ENCODE assay signal across 25 mouse cellular contexts in the genomic region with DNA sequence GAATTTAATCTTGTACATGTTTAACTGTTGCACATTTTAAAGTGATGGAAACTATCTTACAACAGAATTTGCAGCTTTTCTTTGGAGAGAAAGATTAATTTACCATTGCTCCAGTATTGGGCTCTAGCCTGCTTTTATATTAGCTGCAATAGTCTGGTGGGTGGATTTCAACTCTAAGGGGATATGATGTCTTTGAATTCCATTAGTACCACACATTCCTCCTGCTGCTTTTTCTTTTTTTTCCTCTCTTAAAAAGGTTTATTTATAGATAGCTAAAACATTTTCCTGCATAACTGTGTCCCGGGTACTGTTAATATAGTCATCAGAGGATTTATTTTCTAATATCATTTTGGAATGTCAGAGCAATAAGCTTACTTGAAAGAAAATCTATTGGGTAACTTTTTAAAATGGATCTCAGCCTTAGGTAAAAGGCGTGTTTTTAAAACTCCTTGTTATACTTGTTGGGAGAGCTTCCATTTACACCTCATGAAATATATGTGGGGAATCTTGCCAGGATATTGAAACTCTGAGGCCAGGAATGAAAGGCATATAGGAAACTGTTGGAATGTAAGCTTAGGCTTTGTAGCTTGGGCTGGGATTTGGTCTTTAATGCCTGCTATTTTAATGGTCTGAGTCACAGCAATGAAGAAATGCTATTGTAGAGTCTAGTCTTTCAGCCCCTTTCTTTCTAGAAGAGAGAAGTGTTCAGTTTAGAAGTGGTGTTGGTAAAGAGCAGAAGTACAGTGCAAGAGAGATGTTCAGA.
DNase-seq lines count a peak whose midpoint lies in the region; ATAC-seq and TF ChIP-seq lines count a peak whose summit lies in the region.
"Had no signal": no experiment of that assay in that cellular context is flagged by ENCODE, and none has a peak within 500 bp of the region (broad histone marks: within the 10 kb centered on the region; RNA-seq: fewer than 3 reads in every experiment).

No protein-coding gene starts in this region.

- H3K27me3 ChIP-seq in heart, embryonic 14.5 days (ENCODE audit: control insufficient read depth, insufficient read depth, low read length) = no peaks in the 10 kb centered on the region
- no peaks in the 10 kb centered on the region for H3K27me3 ChIP-seq in midbrain, postnatal 0 days (ENCODE audit: insufficient read depth, low read length)
- no peaks in the 10 kb centered on the region for H3K27me3 ChIP-seq in midbrain, embryonic 10.5 days (ENCODE audit: low read depth, poor library complexity, severe bottlenecking)
- H3K27me3 ChIP-seq in limb, embryonic 14.5 days (ENCODE audit: control insufficient read depth, insufficient read depth, low read length) = no peaks in the 10 kb centered on the region
- H3K27me3 ChIP-seq: forebrain, embryonic 15.5 days; kidney, embryonic 15.5 days; megakaryocyte, embryonic 14.5 days; midbrain, embryonic 13.5 days had no signal

- peaks cover 0 to 16% of the 10 kb centered on the region in 2 experiments; a peak in 2 of 4 replicates for H3K4me1 ChIP-seq in heart, embryonic 14.5 days (ENCODE audit: control insufficient read depth in 2 of 2, insufficient read depth in 2 of 2, low read length in 2 of 2)
- H3K4me1 ChIP-seq in midbrain, postnatal 0 days (ENCODE audit: insufficient read depth, low read length) = no peaks in the 10 kb centered on the region
- no peaks in the 10 kb centered on the region for H3K4me1 ChIP-seq in midbrain, embryonic 10.5 days
- H3K4me1 ChIP-seq in limb, embryonic 14.5 days (ENCODE audit: control insufficient read depth, insufficient read depth, low read length) = peaks cover 11% of the 10 kb centered on the region; the same call in 1 of the 2 replicates
- H3K4me1 ChIP-seq: forebrain, embryonic 10.5 days; forebrain, embryonic 15.5 days; kidney, embryonic 15.5 days; megakaryocyte, embryonic 14.5 days; midbrain, embryonic 13.5 days had no signal

- no peak overlapping the region for H3K4me2 ChIP-seq in heart, embryonic 14.5 days (ENCODE audit: low read length)
- H3K4me2 ChIP-seq in midbrain, postnatal 0 days (ENCODE audit: low read depth, low read length, poor library complexity, severe bottlenecking) = no peak overlapping the region
- no peak overlapping the region for H3K4me2 ChIP-seq in limb, embryonic 14.5 days (replicated peaks; ENCODE audit: low read depth, low read length, severe bottlenecking)
- H3K4me2 ChIP-seq: forebrain, embryonic 15.5 days; hindbrain, embryonic 14.5 days; kidney, embryonic 15.5 days; liver, embryonic 11.5 days; midbrain, embryonic 13.5 days had no signal

- 52% methylated on average over 2 of the region's 2 CpGs for WGBS in heart, embryonic 14.5 days
- 63% methylated on average over 2 of the region's 2 CpGs for WGBS in midbrain, postnatal 0 days
- WGBS in midbrain, embryonic 10.5 days = 93% methylated on average over 2 of the region's 2 CpGs
- WGBS in limb, embryonic 14.5 days = 44% methylated on average over 2 of the region's 2 CpGs

- TF ChIP-seq POLR2A in limb, embryonic 14.5 days (IDR thresholded peaks at IDR 0.05; ENCODE audit: borderline replicate concordance, extremely low read depth, insufficient read depth, insufficient read length) = no peak

- H3K4me3 ChIP-seq in heart, embryonic 14.5 days (ENCODE audit: control insufficient read depth in 1 of 2, insufficient read depth in 1 of 2, low read depth in 1 of 2, low read length in 2 of 2) = no peak overlapping the region
- H3K4me3 ChIP-seq in midbrain, postnatal 0 days (ENCODE audit: low read depth, low read length) = no peak overlapping the region
- no peak overlapping the region for H3K4me3 ChIP-seq in midbrain, embryonic 10.5 days
- no peak overlapping the region for H3K4me3 ChIP-seq in limb, embryonic 14.5 days (replicated peaks; ENCODE audit: low read length)
- H3K4me3 ChIP-seq: forebrain, embryonic 10.5 days; forebrain, embryonic 15.5 days; kidney, embryonic 15.5 days; layer of hippocampus, adult 2 months; left cerebral cortex, adult 2 months; megakaryocyte, embryonic 14.5 days; midbrain, embryonic 13.5 days had no signal

- TF ChIP-seq CTCF in midbrain, postnatal 0 days (IDR thresholded peaks at IDR 0.05) = no peak

- no peak for ATAC-seq in heart, embryonic 14.5 days (ENCODE audit: insufficient number of reproducible peaks, insufficient read depth, low FRiP score, low read depth)
- no peak for ATAC-seq in midbrain, postnatal 0 days (ENCODE audit: low FRiP score)
- ATAC-seq in limb, embryonic 14.5 days (ENCODE audit: low FRiP score, low read depth) = peak; percentile 68
- ATAC-seq: CD4-positive, CD25-positive, alpha-beta regulatory T cell, adult 4 months; forebrain, embryonic 15.5 days; midbrain, embryonic 13.5 days had no signal

- peak overlapping the region; percentile 30 to 79; a peak in 3 of 4 replicates for H3K27ac ChIP-seq in heart, embryonic 14.5 days (replicated peaks in 1 of 2; ENCODE audit: control insufficient read depth in 1 of 2, insufficient read depth in 1 of 2, low read depth in 2 of 2, low read length in 2 of 2)
- no peak overlapping the region for H3K27ac ChIP-seq in midbrain, postnatal 0 days (ENCODE audit: low read depth, low read length)
- no peak overlapping the region for H3K27ac ChIP-seq in midbrain, embryonic 10.5 days (replicated peaks)
- peak overlapping the region; percentile 48 for H3K27ac ChIP-seq in limb, embryonic 14.5 days (replicated peaks; ENCODE audit: low read depth, low read length)
- H3K27ac ChIP-seq: forebrain, embryonic 10.5 days; forebrain, embryonic 15.5 days; hindbrain, embryonic 14.5 days; kidney, embryonic 15.5 days; layer of hippocampus, adult 2 months; left cerebral cortex, adult 2 months; midbrain, embryonic 13.5 days had no signal

- H3K9ac ChIP-seq in heart, embryonic 14.5 days (ENCODE audit: low read length) = no peak overlapping the region
- H3K9ac ChIP-seq in midbrain, postnatal 0 days (replicated peaks; ENCODE audit: low read length, poor library complexity, severe bottlenecking) = no peak overlapping the region
- H3K9ac ChIP-seq in limb, embryonic 14.5 days (ENCODE audit: low read depth, low read length, severe bottlenecking) = no peak overlapping the region
- H3K9ac ChIP-seq: forebrain, embryonic 15.5 days; hindbrain, embryonic 14.5 days; kidney, embryonic 15.5 days; midbrain, embryonic 13.5 days had no signal

- H3K9me3 ChIP-seq in heart, embryonic 14.5 days (ENCODE audit: control insufficient read depth, low read length) = no peaks in the 10 kb centered on the region
- no peaks in the 10 kb centered on the region for H3K9me3 ChIP-seq in midbrain, postnatal 0 days (ENCODE audit: low read length)
- no peaks in the 10 kb centered on the region for H3K9me3 ChIP-seq in midbrain, embryonic 10.5 days (replicated peaks)
- no peaks in the 10 kb centered on the region for H3K9me3 ChIP-seq in limb, embryonic 14.5 days (ENCODE audit: control insufficient read depth, low read length)
- H3K9me3 ChIP-seq: forebrain, embryonic 10.5 days; forebrain, embryonic 15.5 days; kidney, embryonic 15.5 days; megakaryocyte, embryonic 14.5 days; midbrain, embryonic 13.5 days had no signal

- peaks cover 58% of the 10 kb centered on the region for H3K36me3 ChIP-seq in heart, embryonic 14.5 days (ENCODE audit: control insufficient read depth, insufficient read depth, low read length)
- H3K36me3 ChIP-seq in midbrain, postnatal 0 days (ENCODE audit: insufficient read depth, low read length) = no peaks in the 10 kb centered on the region
- peaks cover 75% of the 10 kb centered on the region for H3K36me3 ChIP-seq in midbrain, embryonic 10.5 days
- peaks cover 35% of the 10 kb centered on the region for H3K36me3 ChIP-seq in limb, embryonic 14.5 days (ENCODE audit: control insufficient read depth, insufficient read depth, low read length)
- H3K36me3 ChIP-seq: forebrain, embryonic 15.5 days had no signal

- DNase-seq in heart, postnatal 25 days (ENCODE audit: low spot score) = no peak
- DNase-seq in midbrain, postnatal 0 days (ENCODE audit: low spot score) = peak; percentile 6
- DNase-seq in midbrain, embryonic 10.5 days (ENCODE audit: low spot score) = no peak
- peak; percentile 54 for DNase-seq in limb, embryonic 14.5 days (ENCODE audit: low spot score)
- DNase-seq in adrenal gland, postnatal 36 days = no peak
- no peak for DNase-seq in left cerebral cortex, postnatal 36 days (ENCODE audit: low spot score in 2 of 2)
- DNase-seq: adrenal gland, postnatal 25 days; cerebellum, adult 2 months; cerebellum, postnatal 14 days; gastrocnemius, postnatal 25 days; kidney, adult 18-20 months; kidney, postnatal 25 days; lung, postnatal 36 days; thymus, postnatal 4 days had no signal

- intact Hi-C loops in heart, postnatal 25 days (cut with DNase I) = no loop called here
- intact Hi-C loops in left cerebral cortex, postnatal 36 days (cut with DNase I) = no loop called here

Comparison
In these comparisons a context has a peak if more than half of its experiments do, and no peak if none do; other contexts are left out.
1. DNase-seq: peak in midbrain, postnatal 0 days (single experiment) and limb, embryonic 14.5 days (single experiment); none in heart, postnatal 25 days (single experiment), midbrain, embryonic 10.5 days (single experiment), adrenal gland, postnatal 36 days (0 of 2) and left cerebral cortex, postnatal 36 days (0 of 2).
2. H3K27ac ChIP-seq: peak in heart, embryonic 14.5 days (2 of 2) and limb, embryonic 14.5 days (single experiment); none in midbrain, postnatal 0 days (single experiment) and midbrain, embryonic 10.5 days (single experiment).